Mouse (Mus musculus): ENCODE results near the gene Pip5k1b. TPM values are rescaled to one million over a fixed set of nuclear protein-coding genes. Genes with fewer than 3 reads are reported as not detected.
"Not testable (repeated sequence)": the region's sequence is repeated elsewhere in the genome, so short reads cannot be mapped to it uniquely, and the experiment has no call there.

Pip5k1b gene
- 5.1 and 6.1 TPM in 2 replicates for polyA plus RNA-seq (2015; fragmentation: Nextera tagmentation; extraction: Ambion mirVana)

GRCm38 (mm10) chr19:24555466-24555903 is at the start of gene Pip5k1b:
Gene Pip5k1b (minus strand): TSS chr19:24555872.
- peak; percentile 63 for DNase-seq (ENCODE audit: low spot score)

DNA sequence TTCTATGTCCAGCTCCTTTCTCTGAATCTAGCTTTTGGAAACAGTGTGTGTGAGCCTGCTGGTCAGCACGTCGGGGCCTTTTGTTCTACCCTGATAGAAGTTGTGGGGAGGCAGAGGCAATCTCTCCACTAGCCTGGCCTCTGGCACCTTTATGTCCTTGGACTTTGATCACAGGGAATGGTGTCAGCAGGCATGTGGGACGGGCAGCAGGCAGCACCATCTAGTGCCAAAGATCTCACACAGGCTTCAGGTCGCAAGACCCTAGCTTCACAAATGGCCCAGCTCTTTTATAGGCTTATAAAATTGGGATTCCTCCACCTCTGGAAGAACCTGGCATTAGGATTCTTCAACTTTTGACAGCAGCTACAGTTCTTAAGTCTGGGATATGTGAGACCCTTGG is 48.4 kb upstream of the Pip5k1b start:
- no peak for DNase-seq (ENCODE audit: low spot score)

- no peak for DNase-seq (ENCODE audit: low spot score)
These were observed 47.8 kb upstream of the Pip5k1b start for GRCm38 (mm10) chr19:24603431-24603830.

GRCm38 (mm10) chr19:24586726-24587125 is 31.1 kb upstream of the Pip5k1b start:
- no peak for DNase-seq (ENCODE audit: low spot score)

GRCm38 (mm10) chr19:24585171-24585570 is 29.5 kb upstream of the Pip5k1b start:
- DNase-seq (ENCODE audit: low spot score) = no peak

GRCm38 (mm10) chr19:24583956-24584355 is 28.3 kb upstream of the Pip5k1b start:
- DNase-seq (ENCODE audit: low spot score) = no peak

GRCm38 (mm10) chr19:24576125-24576524 is 20.5 kb upstream of the Pip5k1b start:
- no peak for DNase-seq (ENCODE audit: low spot score)

- no peak for DNase-seq (ENCODE audit: low spot score)
These were observed 16.1 kb upstream of the Pip5k1b start for GRCm38 (mm10) chr19:24571756-24572181.

- no peak for DNase-seq (ENCODE audit: low spot score)
These were observed 15.3 kb upstream of the Pip5k1b start for GRCm38 (mm10) chr19:24570969-24571368.

DNA sequence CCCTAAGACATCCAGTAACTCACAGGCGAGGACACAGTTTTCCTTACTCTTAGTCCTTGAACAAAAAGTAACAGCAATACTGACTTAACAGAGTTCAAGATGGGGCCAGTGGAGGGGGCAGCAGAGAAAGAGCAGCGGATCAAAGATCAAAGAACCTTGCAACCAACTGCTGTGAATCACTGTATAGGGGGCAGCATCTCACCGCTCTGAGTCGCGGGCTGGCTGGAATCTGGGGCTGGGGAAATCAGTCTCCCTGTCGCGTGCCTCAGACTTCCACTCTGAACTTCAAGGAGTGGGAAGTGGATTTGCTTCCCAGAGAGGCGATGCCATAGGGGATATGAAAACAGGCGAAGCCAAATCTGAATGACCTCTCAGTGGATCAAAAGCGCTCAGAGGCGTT is 1.8 kb upstream of the Pip5k1b start:
- peak; percentile 58 for DNase-seq (ENCODE audit: low spot score)

DNA sequence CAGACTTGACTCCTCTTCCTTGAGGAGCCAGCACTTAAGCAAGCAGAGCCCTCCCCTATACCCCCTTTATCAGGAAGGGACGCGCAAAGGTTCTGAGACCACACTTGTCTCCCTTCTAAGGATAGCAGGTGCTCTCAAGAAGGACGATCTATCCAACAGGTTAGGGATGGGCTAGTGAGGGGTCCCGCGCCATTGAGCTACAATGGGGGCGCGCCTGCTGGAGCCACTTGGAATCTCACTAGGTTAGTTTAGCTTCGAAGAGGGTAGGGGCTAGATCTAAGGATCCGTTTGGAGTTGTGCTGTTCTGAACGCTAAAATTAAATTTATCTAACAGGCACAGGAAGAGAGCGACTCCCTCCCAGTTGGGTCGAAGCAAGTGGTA is 904 bp upstream of the Pip5k1b start:
- DNase-seq (ENCODE audit: low spot score) = peak; percentile 19

- peak; percentile 57 for DNase-seq (ENCODE audit: low spot score)
These were observed 372 bp upstream of the Pip5k1b start for GRCm38 (mm10) chr19:24555904-24556584.

DNA sequence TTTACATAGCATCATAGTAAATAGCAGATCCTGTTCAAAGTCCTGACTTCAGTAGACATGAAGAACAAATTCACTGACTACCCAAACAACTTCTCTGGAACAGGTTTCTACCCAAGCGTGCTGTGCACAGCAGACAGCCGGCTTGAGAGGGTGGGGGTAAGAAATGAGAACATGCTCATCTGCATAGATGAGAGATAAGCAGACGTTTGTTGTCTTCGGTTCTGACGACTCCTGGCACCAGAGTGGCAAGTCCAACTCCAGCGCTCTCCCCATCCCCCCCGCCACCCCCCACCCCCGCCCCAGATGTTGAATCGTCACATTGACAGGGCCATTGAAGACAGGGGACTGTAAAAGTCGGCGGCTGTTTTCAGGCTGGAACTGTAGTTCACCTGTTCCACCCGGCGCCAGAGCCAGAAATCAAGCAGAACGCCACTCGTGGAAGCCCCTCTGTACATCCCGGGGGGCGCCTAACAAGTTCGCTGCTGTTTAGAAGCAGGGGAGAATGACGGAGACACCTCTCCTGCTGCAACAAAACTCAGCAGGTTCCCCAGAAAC is 684 bp downstream of the Pip5k1b start:
- DNase-seq (ENCODE audit: low spot score) = peak; percentile 51

- DNase-seq (ENCODE audit: low spot score) = peak; percentile 12
These were observed 1.2 kb downstream of the Pip5k1b start for GRCm38 (mm10) chr19:24554425-24554824.

- no peak for DNase-seq (ENCODE audit: low spot score)
These were observed 2.2 kb downstream of the Pip5k1b start for GRCm38 (mm10) chr19:24553291-24554075.

DNA sequence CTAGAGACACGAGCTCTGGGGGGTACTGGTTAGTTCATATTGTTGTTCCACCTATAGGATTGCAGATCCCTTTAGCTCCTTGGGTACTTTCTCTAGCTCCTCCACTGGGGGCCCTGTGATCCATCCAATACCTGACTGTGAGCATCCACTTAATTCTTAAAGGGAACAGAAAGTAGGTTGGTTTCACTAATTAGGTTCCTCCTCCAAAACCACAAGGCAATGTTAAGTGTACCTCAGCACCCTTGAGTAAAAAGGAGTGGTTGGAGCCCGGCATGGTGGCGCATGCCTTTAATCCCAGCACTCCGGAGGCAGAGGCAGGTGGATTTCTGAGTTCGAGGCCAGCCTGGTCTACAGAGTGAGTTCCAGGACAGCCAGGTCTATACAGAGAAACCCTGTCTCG is 3.0 kb downstream of the Pip5k1b start:
- not testable (repeated sequence) for DNase-seq (ENCODE audit: low spot score)

DNA sequence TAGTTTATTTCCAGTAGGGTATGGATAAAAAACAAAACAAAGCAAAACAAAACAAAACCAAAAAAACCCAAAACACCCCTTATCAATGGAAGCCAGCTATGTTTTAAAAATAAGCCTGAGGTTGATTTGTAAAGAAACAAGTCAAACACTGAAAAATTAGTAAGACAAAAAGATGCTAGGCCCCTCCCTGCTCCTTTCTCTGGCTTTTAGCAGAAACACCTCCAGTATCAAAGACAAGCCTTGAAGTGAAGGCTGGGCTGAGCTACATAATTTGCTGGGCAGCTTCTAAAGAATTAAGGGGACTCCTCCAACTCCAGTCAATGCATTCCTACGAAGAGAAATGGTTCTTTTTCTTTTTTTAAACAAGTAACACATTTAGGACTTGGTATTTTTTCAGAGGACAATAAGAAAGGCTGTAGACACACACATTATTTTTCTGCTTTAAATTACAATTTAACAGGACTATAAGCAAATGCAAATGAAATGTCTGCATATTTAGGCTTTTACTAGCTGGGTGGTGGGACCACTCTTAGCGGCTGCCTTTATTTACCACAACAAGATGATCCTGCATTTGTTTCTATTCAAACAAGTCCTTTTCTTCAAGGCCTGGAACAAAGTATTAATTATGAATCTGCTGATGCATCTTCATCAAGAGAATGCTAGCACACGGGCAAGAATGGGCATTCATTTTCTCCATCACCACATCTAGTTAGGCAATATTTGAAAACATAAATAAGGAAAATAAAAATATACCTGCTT is 4.3 kb downstream of the Pip5k1b start:
- no peak for DNase-seq (ENCODE audit: low spot score)

- no peak for DNase-seq (ENCODE audit: low spot score)
These were observed 4.9 kb downstream of the Pip5k1b start for GRCm38 (mm10) chr19:24550778-24551177.

DNA sequence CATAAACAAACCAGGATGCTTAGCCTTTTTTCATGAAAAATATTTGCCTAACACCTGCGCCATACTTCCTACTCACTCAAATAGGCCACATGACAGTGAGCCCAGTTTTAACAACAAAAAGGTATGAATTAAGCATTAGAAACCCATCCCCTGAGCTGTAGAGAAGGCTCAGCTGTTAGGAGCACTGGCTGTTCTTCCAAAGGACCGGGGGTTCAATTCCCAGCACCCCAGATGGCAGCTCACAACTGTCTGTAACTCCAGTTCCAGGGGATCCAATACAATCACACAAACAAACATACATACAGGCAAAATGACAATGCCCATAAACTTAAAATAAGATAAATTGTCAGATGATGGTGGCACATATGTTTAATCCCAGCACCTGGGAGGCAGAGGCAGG is 5.7 kb downstream of the Pip5k1b start:
- DNase-seq (ENCODE audit: low spot score) = no peak

GRCm38 (mm10) chr19:24548337-24548736 is 7.3 kb downstream of the Pip5k1b start:
- DNase-seq (ENCODE audit: low spot score) = no peak

DNA sequence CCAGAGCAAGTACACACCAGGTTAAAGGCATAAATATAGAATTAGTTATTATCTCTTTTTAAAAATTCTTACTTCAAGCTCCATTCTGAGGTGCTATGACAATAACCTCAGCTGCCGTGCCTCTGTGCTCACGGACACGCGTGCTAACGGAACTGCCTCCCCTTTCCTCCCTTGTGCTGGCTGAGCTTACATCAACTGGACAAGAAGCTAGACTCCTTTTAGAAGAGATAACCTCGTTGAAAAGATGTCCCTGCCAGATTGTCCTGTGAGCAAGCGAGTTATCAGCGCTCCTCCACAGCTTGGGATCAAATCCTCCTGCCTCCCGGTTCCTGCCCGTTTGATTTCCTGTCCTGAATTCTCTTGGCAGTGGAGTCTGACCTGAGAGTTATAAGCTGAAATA is 9.5 kb downstream of the Pip5k1b start:
- no peak for DNase-seq (ENCODE audit: low spot score)

Measured in thymus, postnatal 0 days (tissue).